Mouse (Mus musculus) intestine, embryonic 15.5 days (tissue): Measurements from ENCODE around the gene Hba-a1. TPM values are rescaled to one million over a fixed set of nuclear protein-coding genes. Genes with fewer than 3 reads are reported as not detected.
A peak's percentile ranks its signal among the peaks of the same experiment; 100 is the strongest.
"Not testable (repeated sequence)": the region's sequence is repeated elsewhere in the genome, so short reads cannot be mapped to it uniquely, and the experiment has no call there.

Source experiments
- ATAC-seq: fragments of 200-750 bp; cut with Nextera tagmentation; 2 replicates; pipeline ENCODE4 v1.8.0; 2017; ENCODE audit warnings: moderate TSS enrichment, moderate library complexity
- H3K27ac ChIP-seq: fragments of 300-500 bp; sonication (generic); 2 replicates; pipeline ENCODE4 v1.5.1; 2015; ENCODE audit warnings: mild to moderate bottlenecking, inconsistent platforms
- H3K27me3 ChIP-seq: fragments of 300-500 bp; sonication (generic); replicated peaks from 2 replicates; pipeline ENCODE4 v1.6.1; 2015; ENCODE audit warnings: inconsistent platforms
- H3K36me3 ChIP-seq: fragments of 300-500 bp; sonication (generic); 2 replicates; pipeline ENCODE4 v1.6.1; 2015; ENCODE audit warnings: inconsistent platforms
- H3K4me1 ChIP-seq: fragments of 300-500 bp; sonication (generic); replicated peaks from 2 replicates; pipeline ENCODE4 v1.6.1; 2015; ENCODE audit warnings: inconsistent platforms
- H3K4me2 ChIP-seq: fragments of 300-500 bp; sonication (generic); replicated peaks from 2 replicates; pipeline ENCODE4 v1.6.1; 2015; ENCODE audit warnings: mild to moderate bottlenecking, inconsistent platforms
- H3K4me3 ChIP-seq: fragments of 300-500 bp; sonication (generic); replicated peaks from 2 replicates; pipeline ENCODE4 v1.5.1; 2015; ENCODE audit warnings: inconsistent platforms
- H3K9ac ChIP-seq: fragments of 300-500 bp; sonication (generic); 2 replicates; pipeline ENCODE4 v1.6.1; 2015; ENCODE audit warnings: inconsistent platforms
- H3K9me3 ChIP-seq: fragments of 300-500 bp; sonication (generic); 2 replicates; pipeline ENCODE4 v1.6.1; 2016; ENCODE audit warnings: inconsistent platforms
- WGBS: fragments of 180-500 bp; shearing (Covaris S2); methylation state at CpG from one replicate; pipeline ENCODE4 v1.1.7; 2015; 5-methylcytosine and 5-hydroxymethylcytosine counted together
- polyA plus RNA-seq: library from polyadenylated mRNA; unstranded; fragments of >200 nt; fragmentation: Nextera tagmentation; extraction: Ambion mirVana; gene quantifications from 2 replicates; pipeline ENCODE4 v1.2.1, GENCODE M21; 2015

Gene Hba-a1
- 4,064 and 4,369 TPM in 2 replicates for polyA plus RNA-seq

DNA sequence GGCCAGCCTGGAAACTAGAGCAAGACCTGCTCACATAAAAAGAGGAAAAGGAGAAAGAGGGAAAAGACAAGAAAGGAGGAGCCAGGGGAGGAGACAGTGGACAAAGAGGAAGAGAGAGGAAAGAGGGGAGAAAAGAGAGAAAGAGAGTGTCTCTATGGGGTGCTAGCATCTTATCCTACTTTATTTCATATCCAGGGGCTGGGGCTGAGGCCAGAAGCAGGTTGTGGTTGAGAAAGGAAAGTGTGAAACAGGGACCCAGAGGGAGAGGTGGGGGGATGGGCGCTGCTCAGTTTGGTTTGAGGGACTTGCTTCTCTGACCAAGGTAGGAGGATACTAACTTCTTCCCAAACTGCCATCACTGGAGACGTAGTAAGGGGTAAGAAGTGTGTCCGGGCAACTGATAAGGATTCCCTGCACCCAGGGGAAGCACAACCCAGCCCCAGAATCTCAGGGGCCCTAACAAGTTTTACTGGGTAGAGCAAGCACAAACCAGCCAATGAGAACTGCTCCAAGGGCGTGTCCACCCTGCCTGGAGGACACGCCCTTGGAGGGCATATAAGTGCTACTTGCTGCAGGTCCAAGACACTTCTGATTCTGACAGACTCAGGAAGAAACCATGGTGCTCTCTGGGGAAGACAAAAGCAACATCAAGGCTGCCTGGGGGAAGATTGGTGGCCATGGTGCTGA, at the start of gene Hba-a1:
Gene Hba-a1 (plus strand): TSS at position 421 of the 687 bp plus-strand sequence.
- H3K27ac ChIP-seq, H3K4me2 ChIP-seq, H3K9me3 ChIP-seq, H3K4me3 ChIP-seq, H3K4me1 ChIP-seq, H3K36me3 ChIP-seq, H3K9ac ChIP-seq: not testable (repeated sequence)
- ATAC-seq = peak; percentile 70; the same call in 1 of the 2 replicates
- 50% methylated on average over 1 of the region's 5 CpGs for WGBS
- H3K27me3 ChIP-seq = peaks cover 14% of the 10 kb centered on the region

DNA sequence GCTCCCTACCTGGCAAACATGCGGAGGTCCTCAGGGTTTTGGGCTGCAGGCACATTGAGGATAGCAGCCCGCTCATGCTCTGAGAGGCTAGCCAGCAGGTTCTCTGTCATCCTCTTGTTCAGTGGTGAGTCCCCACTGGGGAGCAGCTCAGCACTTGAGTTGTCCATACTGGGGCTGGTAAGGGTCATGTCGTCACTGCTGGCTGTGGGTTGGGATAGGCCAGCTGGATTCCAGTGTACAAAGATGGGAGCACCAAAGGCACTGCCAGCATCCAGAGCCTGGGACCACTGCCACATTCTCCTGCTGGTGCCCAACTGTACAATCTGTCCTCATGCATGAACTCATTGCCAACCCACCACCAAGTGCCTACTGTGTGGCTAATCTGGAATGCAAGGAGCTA, 49.4 kb upstream of the Hba-a1 start:
- Histone ChIP-seq H3K36me3 (peaks cover 23% of the 10 kb centered on the region), H3K4me2 (no peak overlapping the region), H3K4me1 (peaks cover 22% of the 10 kb centered on the region), H3K27me3 (no peaks in the 10 kb centered on the region), H3K27ac (no peak overlapping the region), H3K9me3 (no peaks in the 10 kb centered on the region), H3K9ac (no peak overlapping the region), H3K4me3 (no peak overlapping the region)
- 88% methylated on average over 3 of the region's 3 CpGs for WGBS
- ATAC-seq = no peak

DNA sequence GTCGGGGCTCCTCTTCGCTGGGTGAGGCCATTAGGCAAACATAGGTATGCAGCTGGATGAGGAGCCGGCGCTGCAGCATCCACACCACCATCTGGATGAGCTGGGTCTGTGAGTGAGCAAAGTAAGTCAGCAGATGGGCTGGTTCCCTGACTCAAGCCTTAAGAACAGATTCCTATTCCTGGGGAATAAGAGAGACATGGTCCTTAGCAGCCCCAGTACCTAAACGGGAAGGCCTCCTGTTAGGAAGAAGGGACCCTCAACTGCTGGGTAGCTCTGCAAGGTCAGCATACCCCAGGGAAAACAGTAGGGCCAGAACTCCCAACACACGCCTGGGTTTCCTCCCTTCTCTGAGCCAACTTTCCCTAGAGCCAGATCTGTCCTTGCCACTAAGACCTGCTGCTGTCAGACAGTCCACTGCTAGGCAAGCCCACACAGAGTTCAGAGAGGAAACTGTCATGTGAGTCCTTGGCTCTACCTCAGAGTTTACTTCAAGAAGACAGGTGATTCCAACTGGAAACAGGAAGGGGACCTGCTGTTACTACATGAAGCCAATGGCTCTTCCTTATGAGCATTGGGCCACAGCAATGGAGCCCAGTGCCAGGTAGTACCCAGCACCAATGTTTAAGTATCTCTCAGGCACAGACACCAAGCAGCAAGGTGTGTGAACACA, 48.4 kb upstream of the Hba-a1 start:
- Histone ChIP-seq H3K27ac (peak overlapping the region; percentile 56; the same call in 1 of the 2 replicates), H3K4me1 (peaks cover 22% of the 10 kb centered on the region), H3K27me3 (no peaks in the 10 kb centered on the region), H3K9me3 (no peaks in the 10 kb centered on the region), H3K36me3 (peaks cover 29% of the 10 kb centered on the region), H3K9ac (no peak overlapping the region), H3K4me2 (no peak overlapping the region), H3K4me3 (no peak overlapping the region)
- 79% methylated on average over 6 of the region's 6 CpGs for WGBS
- ATAC-seq = no peak

DNA sequence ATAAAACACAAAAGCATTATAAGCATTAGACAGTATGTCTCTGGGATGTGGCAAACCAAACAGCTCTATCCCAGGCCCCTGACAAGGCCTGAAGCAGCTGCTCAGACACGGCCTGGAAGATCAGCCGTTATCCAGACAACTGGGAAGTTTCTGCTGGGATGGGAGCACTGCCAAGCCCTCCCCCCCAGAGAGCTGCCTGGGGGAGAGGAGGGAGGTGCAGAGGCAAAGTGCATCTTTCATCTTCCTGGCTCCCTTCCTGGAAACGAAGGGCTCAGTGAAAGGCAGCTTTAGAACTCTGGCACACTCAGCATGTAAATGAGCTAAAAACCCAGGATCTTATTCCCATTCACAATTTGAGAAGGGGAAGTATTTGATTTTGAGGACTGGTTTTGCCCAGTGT, 47.7 kb upstream of the Hba-a1 start:
- H3K27ac ChIP-seq = no peak overlapping the region
- H3K4me2 ChIP-seq = no peak overlapping the region
- WGBS = 27% methylated on average over 3 of the region's 3 CpGs
- ATAC-seq = peak; percentile 37
- H3K4me1 ChIP-seq = peaks cover 22% of the 10 kb centered on the region
- H3K9me3 ChIP-seq = no peaks in the 10 kb centered on the region
- H3K36me3 ChIP-seq = peaks cover 23% of the 10 kb centered on the region
- no peak overlapping the region for H3K4me3 ChIP-seq
- no peak overlapping the region for H3K9ac ChIP-seq
- no peaks in the 10 kb centered on the region for H3K27me3 ChIP-seq

DNA sequence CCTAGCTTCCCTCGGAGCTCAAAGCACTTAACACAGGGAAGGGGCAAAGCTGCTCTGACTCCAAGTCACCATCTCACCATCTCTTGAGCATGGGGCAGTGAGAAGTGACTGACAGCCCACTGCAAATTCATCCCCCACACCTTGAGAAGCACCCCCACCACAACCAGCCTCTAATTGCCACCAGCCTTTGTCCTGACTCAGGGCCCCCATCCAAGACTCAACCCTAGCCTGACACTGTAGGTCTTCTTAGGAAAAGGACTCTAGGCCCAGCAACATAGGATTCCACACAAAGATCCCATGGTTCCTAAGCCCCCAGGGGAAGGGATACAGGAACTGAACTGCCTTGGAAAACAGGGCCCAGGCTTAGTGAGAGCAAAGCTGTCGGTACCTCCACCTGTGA, 47.2 kb upstream of the Hba-a1 start:
- Histone ChIP-seq H3K27ac (peak overlapping the region; percentile 56; the same call in 1 of the 2 replicates), H3K9me3 (no peaks in the 10 kb centered on the region), H3K4me1 (peaks cover 22% of the 10 kb centered on the region), H3K9ac (no peak overlapping the region), H3K36me3 (peaks cover 23% of the 10 kb centered on the region), H3K27me3 (no peaks in the 10 kb centered on the region), H3K4me2 (no peak overlapping the region), H3K4me3 (no peak overlapping the region)
- ATAC-seq = no peak
- 73% methylated on average over 2 of the region's 2 CpGs for WGBS

DNA sequence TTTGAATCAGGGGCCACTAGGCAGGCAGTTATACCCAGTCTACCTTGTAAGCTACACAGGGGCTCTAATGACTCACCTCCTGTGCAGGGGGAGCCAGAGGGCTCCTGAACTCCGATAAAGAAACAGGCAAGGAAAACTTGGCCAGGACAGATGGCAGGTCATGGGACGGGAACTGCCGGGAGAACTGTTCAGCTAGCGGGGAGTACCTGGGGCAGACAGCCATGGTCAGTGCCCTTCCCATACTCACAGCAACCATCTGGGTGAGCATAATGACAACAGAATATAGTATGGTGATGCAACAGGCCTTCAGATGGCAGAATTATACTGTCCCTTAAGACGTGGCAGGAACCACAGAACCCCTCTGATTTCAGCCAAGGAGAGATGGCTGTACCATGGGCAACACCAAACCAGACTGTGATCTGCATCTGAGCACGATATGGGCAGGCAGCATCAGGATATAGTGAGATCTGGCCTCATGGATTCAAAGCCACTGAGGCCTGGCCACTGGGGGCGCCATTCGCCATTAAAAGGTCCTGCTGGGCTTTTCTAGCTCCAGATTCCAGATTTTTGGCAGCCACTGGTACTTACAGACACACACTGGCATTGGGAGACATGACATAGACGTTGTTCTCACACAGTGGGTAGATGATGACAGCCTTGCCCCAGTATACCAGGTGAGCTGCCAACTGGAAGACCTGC, 46.5 kb upstream of the Hba-a1 start:
- Histone ChIP-seq H3K36me3 (peaks cover 16% of the 10 kb centered on the region), H3K9ac (no peak overlapping the region), H3K4me1 (peaks cover 22% of the 10 kb centered on the region), H3K4me3 (no peak overlapping the region), H3K27me3 (no peaks in the 10 kb centered on the region), H3K27ac (no peak overlapping the region), H3K4me2 (no peak overlapping the region), H3K9me3 (no peaks in the 10 kb centered on the region)
- 62% methylated on average over 9 of the region's 9 CpGs for WGBS
- no peak for ATAC-seq

GRCm38 (mm10) chr11:32237411-32237795, 45.9 kb upstream of the Hba-a1 start:
- H3K27ac ChIP-seq = no peak overlapping the region
- H3K27me3 ChIP-seq = no peaks in the 10 kb centered on the region
- peaks cover 22% of the 10 kb centered on the region for H3K4me1 ChIP-seq
- no peak overlapping the region for H3K4me2 ChIP-seq
- H3K9ac ChIP-seq = no peak overlapping the region
- H3K4me3 ChIP-seq = no peak overlapping the region
- peaks cover 13% of the 10 kb centered on the region for H3K36me3 ChIP-seq
- ATAC-seq = no peak
- 94% methylated on average over 3 of the region's 3 CpGs for WGBS
- no peaks in the 10 kb centered on the region for H3K9me3 ChIP-seq

GRCm38 (mm10) chr11:32238093-32238860, 45.0 kb upstream of the Hba-a1 start:
- Histone ChIP-seq H3K4me3 (no peak overlapping the region), H3K9ac (no peak overlapping the region), H3K9me3 (no peaks in the 10 kb centered on the region), H3K36me3 (peaks cover 13% of the 10 kb centered on the region), H3K27ac (no peak overlapping the region), H3K27me3 (no peaks in the 10 kb centered on the region), H3K4me1 (peaks cover 22% of the 10 kb centered on the region), H3K4me2 (no peak overlapping the region)
- 70% methylated on average over 5 of the region's 5 CpGs for WGBS
- ATAC-seq = peak; percentile 52

- H3K27ac ChIP-seq = peak overlapping the region; percentile 54
- no peak overlapping the region for H3K4me3 ChIP-seq
- peaks cover 5% of the 10 kb centered on the region; the same call in 1 of the 2 replicates for H3K36me3 ChIP-seq
- no peaks in the 10 kb centered on the region for H3K9me3 ChIP-seq
- peaks cover 2% of the 10 kb centered on the region; the same call in 1 of the 2 replicates for H3K4me1 ChIP-seq
- no peak overlapping the region for H3K9ac ChIP-seq
- peak; percentile 84 for ATAC-seq
- no peak overlapping the region for H3K4me2 ChIP-seq
- H3K27me3 ChIP-seq = no peaks in the 10 kb centered on the region
Measured at GRCm38 (mm10) chr11:32241391-32241790, 41.9 kb upstream of the Hba-a1 start.

GRCm38 (mm10) chr11:32242209-32242608, 41.1 kb upstream of the Hba-a1 start:
- Histone ChIP-seq H3K27ac (0 out of 2 replicates have a peak overlapping the region, but pooled peaks have one; percentile 54), H3K27me3 (no peaks in the 10 kb centered on the region), H3K9me3 (no peaks in the 10 kb centered on the region), H3K4me3 (no peak overlapping the region), H3K9ac (no peak overlapping the region), H3K36me3 (peaks cover 6% of the 10 kb centered on the region; the same call in 1 of the 2 replicates), H3K4me1 (0 out of 2 replicates have a peak, but pooled peaks cover 2% of the 10 kb centered on the region), H3K4me2 (no peak overlapping the region)
- no peak for ATAC-seq
- WGBS = 91% methylated on average over 3 of the region's 3 CpGs

DNA sequence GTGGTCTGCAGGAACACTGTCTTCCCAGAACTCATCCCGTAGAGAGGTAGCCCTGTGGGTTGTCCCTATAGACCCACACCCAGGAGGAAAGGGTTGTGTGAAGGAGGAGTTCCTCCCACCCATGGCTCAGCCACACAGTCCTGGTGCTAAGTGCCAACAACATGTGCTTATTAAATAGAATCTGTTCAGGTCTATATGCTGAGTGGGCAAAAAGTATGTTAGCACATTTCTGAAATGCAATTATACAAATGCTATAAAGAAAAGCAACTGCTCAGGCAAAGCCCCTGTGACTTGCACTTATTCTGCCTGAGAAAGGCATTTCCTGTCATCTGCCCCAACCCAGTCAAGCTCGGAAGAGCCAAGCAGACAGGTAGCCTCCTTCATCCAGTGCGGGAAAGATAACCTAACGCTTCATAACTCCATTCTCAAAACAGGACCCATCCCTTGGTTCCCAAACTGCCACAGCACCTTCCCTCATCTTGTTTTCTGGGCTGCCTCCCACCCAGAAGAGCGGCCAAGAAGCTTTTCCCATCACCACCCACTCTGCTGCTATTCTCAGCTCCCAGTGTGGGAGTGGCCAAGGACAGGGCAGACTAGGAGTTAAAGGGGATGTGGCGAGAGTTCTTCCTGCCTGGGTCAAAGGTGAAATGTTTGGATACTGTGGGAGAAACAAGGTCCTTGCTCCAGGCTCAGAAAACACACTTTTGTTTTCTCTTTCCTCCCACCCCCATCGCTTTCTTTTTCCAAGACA, 39.9 kb upstream of the Hba-a1 start:
- Histone ChIP-seq H3K36me3 (peaks cover 11% of the 10 kb centered on the region; the same call in 1 of the 2 replicates), H3K4me3 (no peak overlapping the region), H3K4me1 (no peaks in the 10 kb centered on the region), H3K4me2 (no peak overlapping the region), H3K9me3 (no peaks in the 10 kb centered on the region), H3K27ac (no peak overlapping the region), H3K27me3 (no peaks in the 10 kb centered on the region), H3K9ac (no peak overlapping the region)
- no peak for ATAC-seq
- 71% methylated on average over 7 of the region's 7 CpGs for WGBS
